Mouse (Mus musculus) A20 (cell line): ENCODE data around the gene Tbl2.

Experiments
- DNase-seq: peaks from one replicate; pipeline ENCODE4 v3.0.0-alpha.2; 2011; ENCODE audit warnings: low read depth, low spot score

Tbl2 gene

GRCm38 (mm10) chr5:135149053-135149819, at the start of gene Tbl2:
Gene Tbl2, plus strand, starts transcription at chr5:135149657.
- DNase-seq: peak; percentile 100

GRCm38 (mm10) chr5:135100981-135101380, 48.5 kb upstream of the Tbl2 start:
- no peak for DNase-seq

GRCm38 (mm10) chr5:135103999-135104660, 45.3 kb upstream of the Tbl2 start:
- DNase-seq: peak; percentile 53

- peak; percentile 40 for DNase-seq
Observed at GRCm38 (mm10) chr5:135106758-135107256, 42.6 kb upstream of the Tbl2 start.

GRCm38 (mm10) chr5:135107521-135108501, 41.6 kb upstream of the Tbl2 start:
- no peak for DNase-seq

- no peak for DNase-seq
Observed at GRCm38 (mm10) chr5:135109017-135109416, 40.4 kb upstream of the Tbl2 start.

- DNase-seq: no peak
Observed at GRCm38 (mm10) chr5:135109426-135109825, 40.0 kb upstream of the Tbl2 start.

- no peak for DNase-seq
Observed at GRCm38 (mm10) chr5:135109976-135110375, 39.5 kb upstream of the Tbl2 start.

- no peak for DNase-seq
Observed at GRCm38 (mm10) chr5:135113782-135114181, 35.7 kb upstream of the Tbl2 start.

- DNase-seq: peak; percentile 80
Observed at GRCm38 (mm10) chr5:135115241-135115640, 34.2 kb upstream of the Tbl2 start.

- peak; percentile 59 for DNase-seq
Observed at GRCm38 (mm10) chr5:135118589-135119081, 30.8 kb upstream of the Tbl2 start.

- DNase-seq: peak; percentile 38
Observed at GRCm38 (mm10) chr5:135120753-135121152, 28.7 kb upstream of the Tbl2 start.

GRCm38 (mm10) chr5:135126121-135126520, 23.3 kb upstream of the Tbl2 start:
- DNase-seq: no peak

GRCm38 (mm10) chr5:135127669-135128068, 21.8 kb upstream of the Tbl2 start:
- DNase-seq: no peak

- no peak for DNase-seq
Observed at GRCm38 (mm10) chr5:135129747-135130146, 19.7 kb upstream of the Tbl2 start.

GRCm38 (mm10) chr5:135133736-135134405, 15.6 kb upstream of the Tbl2 start:
- peak; percentile 85 for DNase-seq

GRCm38 (mm10) chr5:135134534-135134933, 14.9 kb upstream of the Tbl2 start:
- peak; percentile 83 for DNase-seq

GRCm38 (mm10) chr5:135139881-135140280, 9.6 kb upstream of the Tbl2 start:
- DNase-seq: no peak

- DNase-seq: no peak
Observed at GRCm38 (mm10) chr5:135144469-135144868, 5.0 kb upstream of the Tbl2 start.

- DNase-seq: no peak
Observed at GRCm38 (mm10) chr5:135145532-135145931, 3.9 kb upstream of the Tbl2 start.

- peak; percentile 39 for DNase-seq
Observed at GRCm38 (mm10) chr5:135145955-135146354, 3.5 kb upstream of the Tbl2 start.
